Mouse (Mus musculus) liver, embryonic 14.5 days (tissue): Measurements from ENCODE around the gene Plcxd3. TPM values are rescaled to one million over a fixed set of nuclear protein-coding genes. Genes with fewer than 3 reads are reported as not detected.

Source experiments
- ATAC-seq: fragments of 200-750 bp; cut with Nextera tagmentation; 2 replicates; pipeline ENCODE4 v1.8.0; 2017; ENCODE audit warnings: moderate number of reproducible peaks, mild to moderate bottlenecking, moderate library complexity; ENCODE audit not compliant: insufficient read depth
- DNase-seq, 3 experiments: peaks; one replicate each; pipeline ENCODE4 v3.0.0-alpha.2; 2012 to 2013; ENCODE audit warnings: low read depth in 3 of 3, low spot score in 3 of 3
- H3K27ac ChIP-seq: fragments of 300-500 bp; sonication (generic); 2 replicates; pipeline ENCODE4 v1.5.1; 2014; ENCODE audit warnings: moderate library complexity, mild to moderate bottlenecking, control low read depth, inconsistent platforms
- H3K27me3 ChIP-seq: fragments of 300-500 bp; sonication (generic); 2 replicates; pipeline ENCODE4 v1.6.1; 2014; ENCODE audit warnings: mild to moderate bottlenecking, low read length, moderate library complexity; ENCODE audit not compliant: control insufficient read depth, insufficient read depth
- H3K36me3 ChIP-seq: fragments of 300-500 bp; sonication (generic); replicated peaks from 2 replicates; pipeline ENCODE4 v1.6.1; 2014; ENCODE audit warnings: low read depth; ENCODE audit not compliant: control insufficient read depth, insufficient read depth
- H3K4me1 ChIP-seq, 2 experiments: fragments of 200-500 bp in 1 of 2; fragments of 300-500 bp in 1 of 2; sonication (generic) in 1 of 2; replicated peaks; 2 replicates each; pipeline ENCODE4 v1.6.1; 2012 to 2014; ENCODE audit warnings: antibody characterized with exemption in 1 of 2, inconsistent platforms in 1 of 2, low read length in 1 of 2; ENCODE audit not compliant: control insufficient read depth in 2 of 2, insufficient read depth in 2 of 2
- H3K4me2 ChIP-seq: fragments of 300-500 bp; sonication (generic); 2 replicates; pipeline ENCODE4 v1.6.1; 2014; ENCODE audit warnings: low read depth, mild to moderate bottlenecking, control low read depth, moderate library complexity
- H3K4me3 ChIP-seq, 2 experiments: fragments of 200-500 bp in 1 of 2; fragments of 300-500 bp in 1 of 2; sonication (generic) in 1 of 2; 2 replicates each; pipeline ENCODE4 v1.5.1; 2012 to 2014; ENCODE audit warnings: low read depth in 2 of 2, low read length in 2 of 2, mild to moderate bottlenecking in 2 of 2, control low read depth in 1 of 2, inconsistent platforms in 1 of 2, moderate library complexity in 1 of 2; ENCODE audit not compliant: insufficient read depth in 1 of 2
- H3K9ac ChIP-seq: fragments of 300-500 bp; sonication (generic); replicated peaks from 2 replicates; pipeline ENCODE4 v1.6.1; 2014; ENCODE audit warnings: mild to moderate bottlenecking, control low read depth, moderate library complexity
- H3K9me3 ChIP-seq: fragments of 300-500 bp; sonication (generic); 2 replicates; pipeline ENCODE4 v1.6.1; 2016; ENCODE audit warnings: low read length, mixed read lengths; ENCODE audit not compliant: control insufficient read depth
- CTCF ChIP-seq: IDR thresholded peaks from 2 replicates; pipeline ENCODE4 v1.5.1; 2016; ENCODE audit warnings: antibody characterized with exemption, low read depth, control low read depth
- EP300 ChIP-seq: IDR thresholded peaks from 2 replicates; pipeline ENCODE4 v1.6.1; 2016; ENCODE audit warnings: antibody characterized with exemption, low read depth
- WGBS: fragments of 180-500 bp; shearing (Covaris S2); extraction: QIAGEN DNeasy Blood & Tissue Kit; methylation state at CpG from one replicate; pipeline ENCODE4 v1.1.7; 2014; ENCODE audit not compliant: insufficient replicate concordance; 5-methylcytosine and 5-hydroxymethylcytosine counted together
- polyA plus RNA-seq, 2 experiments: library from polyadenylated mRNA; depleted of rRNA in 1 of 2; stranded (reverse) in 1 of 2; unstranded in 1 of 2; fragments of >200 nt; fragmentation: Nextera tagmentation in 1 of 2; extraction: Ambion mirVana in 1 of 2; gene quantifications; 2 replicates each; pipeline versions ENCODE4 v1.2.1 to v1.2.3; 2012 to 2014

The Plcxd3 gene
- polyA plus RNA-seq (2012; rRNA removed) (0.02 TPM in 2 replicates), polyA plus RNA-seq (2014; fragmentation: Nextera tagmentation; extraction: Ambion mirVana) (0.05 and 0.16 TPM in 2 replicates)

- 3% methylated on average over 33 of the region's 33 CpGs for WGBS
- ATAC-seq: no peak
Observed at GRCm38 (mm10) chr15:4375423-4376220, at the start of gene Plcxd3. TSS of gene Plcxd3 (plus strand) at chr15:4375491.

GRCm38 (mm10) chr15:4331867-4332266, 43.4 kb upstream of the Plcxd3 start:
- Histone ChIP-seq H3K4me2 (no peak overlapping the region), H3K36me3 (no peaks in the 10 kb centered on the region), H3K4me3 (no peak overlapping the region), H3K9me3 (no peaks in the 10 kb centered on the region), H3K4me1 (no peaks in the 10 kb centered on the region), H3K27ac (no peak overlapping the region), H3K27me3 (no peaks in the 10 kb centered on the region), H3K9ac (no peak overlapping the region)
- no peak for TF ChIP-seq EP300
- TF ChIP-seq CTCF: no peak
- no peak for ATAC-seq
- no peak for DNase-seq
- 56% methylated on average over 4 of the region's 4 CpGs for WGBS

More at GRCm38 (mm10) chr15:4375423-4376220, at the start of gene Plcxd3:
- Histone ChIP-seq H3K27me3 (no peaks in the 10 kb centered on the region), H3K4me2 (peak within 1 kb of the TSS; percentile 18; the same call in 1 of the 2 replicates), H3K4me1 (no peaks in the 10 kb centered on the region), H3K36me3 (no peaks in the 10 kb centered on the region), H3K9me3 (no peaks in the 10 kb centered on the region), H3K27ac (no peak within 1 kb of the TSS), H3K9ac (no peak within 1 kb of the TSS), H3K4me3 (no peak within 1 kb of the TSS)
- no peak for TF ChIP-seq EP300
- TF ChIP-seq CTCF: no peak
- no peak for DNase-seq

- no peak overlapping the region for H3K4me3 ChIP-seq
- H3K27ac ChIP-seq: no peak overlapping the region
- H3K4me1 ChIP-seq: no peaks in the 10 kb centered on the region
- ATAC-seq (no peak), DNase-seq (no peak)
- H3K27me3 ChIP-seq: no peaks in the 10 kb centered on the region
- no peak overlapping the region for H3K4me2 ChIP-seq
- no peak for TF ChIP-seq CTCF
- TF ChIP-seq EP300: no peak
- H3K36me3 ChIP-seq: no peaks in the 10 kb centered on the region
- H3K9me3 ChIP-seq: no peaks in the 10 kb centered on the region
- H3K9ac ChIP-seq: no peak overlapping the region
- 37% methylated on average over 4 of the region's 4 CpGs for WGBS
Observed at GRCm38 (mm10) chr15:4341620-4342019, 33.7 kb upstream of the Plcxd3 start.

GRCm38 (mm10) chr15:4348816-4349553, 26.3 kb upstream of the Plcxd3 start:
- Histone ChIP-seq H3K4me3 (no peak overlapping the region), H3K4me1 (no peaks in the 10 kb centered on the region), H3K27ac (no peak overlapping the region), H3K4me2 (no peak overlapping the region), H3K9me3 (no peaks in the 10 kb centered on the region), H3K36me3 (no peaks in the 10 kb centered on the region), H3K9ac (no peak overlapping the region), H3K27me3 (no peaks in the 10 kb centered on the region)
- DNase-seq (no peak), ATAC-seq (no peak)
- TF ChIP-seq EP300 (no peak), CTCF (no peak)
- WGBS: 18% methylated on average over 7 of the region's 7 CpGs

- DNase-seq (no peak), ATAC-seq (no peak)
- Histone ChIP-seq H3K27ac (no peak overlapping the region), H3K4me1 (no peaks in the 10 kb centered on the region), H3K36me3 (no peaks in the 10 kb centered on the region), H3K9me3 (no peaks in the 10 kb centered on the region), H3K4me3 (no peak overlapping the region), H3K4me2 (no peak overlapping the region), H3K9ac (no peak overlapping the region), H3K27me3 (no peaks in the 10 kb centered on the region)
- 57% methylated on average over 11 of the region's 11 CpGs for WGBS
- TF ChIP-seq CTCF: no peak
- no peak for TF ChIP-seq EP300
Observed at GRCm38 (mm10) chr15:4356397-4356796, 18.9 kb upstream of the Plcxd3 start.
